Mouse (Mus musculus): ENCODE results near the gene Srrm4.

DNA sequence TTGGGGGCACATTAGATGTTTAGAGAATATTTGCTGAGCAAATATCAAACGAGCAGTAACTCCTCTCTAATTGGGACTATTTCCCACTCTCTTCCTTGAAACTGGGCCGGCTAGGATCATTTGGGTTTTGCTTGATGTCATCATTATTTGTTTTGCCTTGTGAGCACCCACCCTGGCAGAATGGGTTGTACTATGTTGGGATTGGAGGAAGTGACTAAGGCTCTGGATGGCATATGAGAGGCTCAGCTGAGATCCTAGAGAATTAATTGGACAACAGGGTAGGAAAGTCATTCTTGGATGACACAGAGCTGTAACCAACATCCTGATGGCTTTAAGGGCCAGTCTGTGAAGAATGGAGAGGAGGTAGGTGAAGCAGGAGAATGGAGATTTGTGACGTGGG is 185.1 kb downstream of the Srrm4 start:
- TF ChIP-seq CTCF (IDR thresholded peaks at IDR 0.05; ENCODE audit: control insufficient read depth, insufficient read depth, insufficient replicate concordance, low read depth, low read length) (no peak), POLR2A (IDR thresholded peaks at IDR 0.05; ENCODE audit: control insufficient read depth, low read depth, low read length) (no peak)

Data from testis, adult 2 months (tissue).